Mouse (Mus musculus) cerebellum, adult (tissue): ENCODE measurements around the gene Pard6b.
"Not testable (repeated sequence)": the region's sequence is repeated elsewhere in the genome, so short reads cannot be mapped to it uniquely, and the experiment has no call there.

ENCODE experiments used
- ATAC-seq: cut with Nextera tagmentation; 2 replicates; pipeline ENCODE4 v1.9.2; 2017; ENCODE audit warnings: mild to moderate bottlenecking, moderate library complexity, mixed read lengths; ENCODE audit not compliant: insufficient number of reproducible peaks, low FRiP score, low TSS enrichment

The Pard6b gene

DNA sequence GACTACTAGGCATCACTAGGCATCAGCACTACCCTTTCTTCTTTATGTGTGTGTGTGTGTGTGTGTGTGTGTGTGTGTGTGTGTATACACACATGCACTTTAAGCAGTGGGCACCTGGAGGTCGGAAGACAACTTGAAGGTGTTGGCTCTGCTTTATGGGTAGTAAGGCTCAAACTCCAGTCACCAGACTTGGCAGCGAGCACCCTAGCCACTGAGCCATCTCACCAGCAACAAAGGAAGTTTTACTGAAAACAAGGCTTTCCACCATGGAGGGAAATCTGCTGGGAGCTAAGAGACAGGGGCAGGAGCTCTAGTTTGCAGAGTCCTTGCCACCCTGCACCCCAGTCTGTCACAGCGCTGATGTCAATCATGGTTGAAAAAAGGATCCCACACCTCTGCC, 15.7 kb downstream of the Pard6b start:
- ATAC-seq, result no peak

DNA sequence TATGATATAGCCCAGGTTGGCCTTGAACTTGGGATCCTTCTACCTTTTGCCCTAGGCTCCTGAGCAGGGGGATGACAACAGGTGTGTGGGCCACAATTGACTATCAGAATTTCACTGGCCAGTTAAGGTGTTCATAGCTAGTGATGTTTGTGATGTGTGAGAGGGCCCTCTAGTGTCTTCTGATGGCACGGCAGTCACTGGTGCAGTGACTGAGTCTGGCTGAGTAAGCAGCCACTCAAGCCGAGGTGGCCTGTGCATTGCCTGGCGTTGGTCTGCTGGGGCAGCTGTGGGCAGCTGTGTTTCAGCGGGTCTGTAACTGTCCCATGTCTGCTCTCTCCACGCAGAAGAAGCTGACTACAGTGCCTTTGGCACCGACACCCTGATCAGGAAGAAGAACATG, 17.2 kb downstream of the Pard6b start:
- ATAC-seq, result peak; percentile 21; the same call in 1 of the 2 replicates

DNA sequence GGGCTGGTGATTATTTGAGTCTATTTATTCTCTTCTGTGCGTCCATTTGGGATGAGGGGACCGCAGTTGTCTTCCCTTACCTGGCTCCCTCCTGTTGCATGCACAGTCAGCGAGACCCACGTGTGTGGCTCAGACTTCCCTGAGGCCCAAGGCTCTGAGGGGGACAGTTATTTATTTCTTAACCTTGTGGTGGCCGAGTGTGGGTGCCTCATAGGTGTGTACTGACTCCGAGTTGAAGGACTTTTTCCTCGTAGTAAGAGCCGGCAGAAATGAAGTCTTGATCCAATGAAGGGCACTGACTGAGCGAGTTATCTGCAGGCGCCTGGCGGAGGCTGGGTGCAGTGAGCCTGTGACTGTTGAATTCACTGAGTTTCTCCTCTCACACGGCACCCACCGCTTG, 19.2 kb downstream of the Pard6b start:
- ATAC-seq, result no peak

DNA sequence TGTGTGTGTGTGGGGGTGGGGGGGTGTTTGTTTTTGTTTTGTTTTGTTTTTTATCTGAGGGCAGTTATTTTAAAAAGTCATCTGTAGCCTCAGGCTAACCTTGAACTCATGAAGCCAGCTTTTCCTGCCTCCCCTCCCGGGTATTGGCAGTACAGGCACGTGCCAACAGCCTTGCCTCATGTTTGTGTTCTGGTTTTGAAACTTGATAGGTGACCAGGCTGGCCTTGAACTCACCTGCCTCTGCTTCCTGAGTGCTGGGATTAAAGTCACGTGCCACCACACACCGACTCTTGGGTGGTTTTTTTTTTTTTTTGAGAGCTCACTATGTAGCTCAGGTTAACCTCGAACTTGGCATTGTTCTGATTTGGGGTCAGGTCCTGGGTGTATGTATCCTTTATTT, 21.0 kb downstream of the Pard6b start:
- ATAC-seq, result no peak

DNA sequence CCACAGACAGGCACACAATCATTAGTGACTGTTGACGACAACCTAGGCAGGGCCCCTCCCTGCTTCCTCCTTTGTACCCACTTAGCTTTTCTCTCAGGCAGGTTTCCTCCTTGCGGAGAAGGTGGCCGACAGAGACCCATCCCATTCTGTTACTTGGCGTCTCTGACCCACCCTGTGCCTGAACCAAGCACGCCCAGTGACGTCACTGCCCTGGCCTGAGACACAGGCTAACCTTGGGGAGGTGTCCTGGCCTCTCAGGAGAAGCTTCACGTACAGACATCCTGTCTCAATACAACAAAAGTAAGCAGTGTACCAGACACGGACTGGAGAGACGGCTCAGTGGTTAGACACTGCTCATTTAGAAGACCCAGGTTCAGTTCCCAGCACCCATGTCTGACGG, 22.5 kb downstream of the Pard6b start:
- ATAC-seq, result no peak

DNA sequence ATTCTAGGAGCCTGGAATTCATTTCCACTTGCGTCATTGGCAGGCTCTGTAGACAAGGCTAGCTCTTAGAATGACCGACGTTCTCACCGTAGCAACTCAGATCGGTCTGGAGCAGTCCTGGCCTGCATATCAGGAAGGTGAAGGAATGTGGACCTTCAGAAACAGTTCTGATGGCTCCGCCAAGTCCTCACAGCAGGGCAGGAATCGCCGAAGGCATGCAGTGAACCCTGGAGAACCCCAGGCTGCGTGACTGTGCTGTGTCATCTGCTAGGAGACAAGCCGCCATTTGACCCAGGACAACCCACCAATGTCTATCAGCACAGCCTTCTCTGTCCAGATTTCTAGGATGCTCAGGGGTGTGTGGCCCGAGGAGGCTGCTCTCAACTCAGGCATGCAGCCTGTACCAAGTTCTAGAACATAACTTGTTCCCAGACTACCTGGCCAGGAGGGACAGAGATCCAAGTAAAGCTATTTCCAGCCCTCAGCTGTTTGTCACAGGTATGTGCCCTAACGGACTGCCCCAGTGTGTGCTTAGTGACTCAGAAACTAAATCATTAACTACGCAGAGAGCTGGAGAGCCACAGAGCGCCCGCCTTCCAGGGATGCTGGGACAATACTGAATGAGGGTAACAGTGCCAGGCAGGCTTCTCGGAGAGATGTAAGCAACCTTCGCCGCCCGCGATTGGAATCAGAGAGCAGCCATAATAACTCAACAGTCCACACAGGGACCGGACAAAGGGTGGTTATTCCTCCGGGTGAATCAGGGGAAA, 23.8 kb downstream of the Pard6b start:
- ATAC-seq, result no peak

DNA sequence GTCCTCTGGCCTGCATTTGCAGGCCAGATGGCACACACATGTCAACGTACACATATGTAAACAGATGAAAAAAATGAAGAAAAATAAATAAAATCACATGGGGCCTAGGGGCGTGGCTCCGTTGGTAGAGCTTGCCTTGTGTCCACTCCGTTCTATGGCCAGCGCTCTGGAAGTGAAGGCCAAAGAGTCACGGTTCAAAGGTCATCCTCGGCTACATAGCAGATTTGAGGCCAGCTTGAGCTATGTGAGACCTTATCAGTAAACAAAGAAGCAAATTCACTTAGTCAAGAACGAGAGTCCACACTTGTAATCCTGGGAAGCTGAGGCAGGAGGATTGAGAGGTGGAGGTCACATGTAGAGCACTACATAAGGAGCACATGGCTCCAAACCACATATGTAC, 24.5 kb downstream of the Pard6b start:
- ATAC-seq, result no peak

DNA sequence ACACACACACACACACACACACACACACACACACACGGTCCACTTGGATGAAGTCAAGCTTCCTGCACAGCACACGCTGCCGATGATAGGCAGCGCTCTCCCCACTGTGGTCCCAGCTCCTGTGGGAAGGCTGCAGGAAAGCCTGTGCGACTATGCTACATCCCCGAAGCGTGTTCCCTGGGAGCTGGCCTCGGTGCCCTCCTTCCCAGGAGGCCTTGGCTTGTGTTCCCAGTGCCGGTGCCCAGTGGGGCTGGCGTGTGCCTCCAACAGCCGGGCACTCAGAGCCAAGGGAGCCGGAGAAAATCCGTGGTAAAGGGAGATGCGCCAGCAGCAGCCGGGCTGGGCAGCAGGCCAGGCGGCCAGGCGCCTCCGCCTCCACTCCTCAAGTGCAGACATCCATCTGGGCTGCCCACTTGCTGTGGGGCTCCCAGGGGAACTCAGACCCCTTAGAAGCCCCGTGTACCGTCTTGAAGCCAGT, 25.9 kb downstream of the Pard6b start:
- ATAC-seq, result peak; percentile 85

DNA sequence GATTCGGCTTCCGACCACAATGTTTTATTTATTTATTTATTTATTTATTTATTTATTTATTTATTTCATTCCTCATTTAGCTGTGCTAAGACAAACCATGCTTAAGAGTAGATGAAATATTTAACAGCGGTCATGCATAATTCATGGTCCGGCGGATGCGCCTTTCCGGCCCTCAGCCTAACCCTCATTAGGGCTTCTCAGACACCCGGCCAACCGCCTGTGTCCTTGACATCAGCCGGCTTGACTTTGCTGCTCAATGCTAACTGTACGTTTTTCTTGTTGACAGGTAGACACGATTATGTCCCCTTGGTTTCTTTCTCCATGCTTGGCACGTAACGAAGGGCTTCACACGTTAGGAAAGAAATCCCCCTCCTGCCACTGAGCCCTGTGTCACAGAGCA, 26.6 kb downstream of the Pard6b start:
- no peak for ATAC-seq

DNA sequence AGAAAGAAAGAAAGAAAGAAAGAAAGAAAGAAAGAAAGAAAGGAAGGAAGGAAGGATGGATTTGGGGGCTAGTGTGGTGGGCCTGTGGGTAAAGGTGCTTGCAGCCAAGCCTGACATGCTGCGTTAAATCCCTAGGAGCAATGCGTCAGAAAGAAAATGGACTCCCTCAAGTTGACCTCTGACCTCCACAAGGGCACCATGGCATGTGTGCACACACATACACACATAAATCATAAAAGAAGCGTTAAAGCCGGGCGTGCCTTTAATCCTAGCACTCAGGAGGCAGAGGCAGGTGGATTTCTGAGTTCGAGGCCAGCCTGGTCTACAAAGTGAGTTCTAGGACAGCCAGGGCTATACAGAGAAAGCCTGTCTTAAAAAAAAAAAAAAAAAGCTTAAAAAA, 27.1 kb downstream of the Pard6b start:
- not testable (repeated sequence) for ATAC-seq

DNA sequence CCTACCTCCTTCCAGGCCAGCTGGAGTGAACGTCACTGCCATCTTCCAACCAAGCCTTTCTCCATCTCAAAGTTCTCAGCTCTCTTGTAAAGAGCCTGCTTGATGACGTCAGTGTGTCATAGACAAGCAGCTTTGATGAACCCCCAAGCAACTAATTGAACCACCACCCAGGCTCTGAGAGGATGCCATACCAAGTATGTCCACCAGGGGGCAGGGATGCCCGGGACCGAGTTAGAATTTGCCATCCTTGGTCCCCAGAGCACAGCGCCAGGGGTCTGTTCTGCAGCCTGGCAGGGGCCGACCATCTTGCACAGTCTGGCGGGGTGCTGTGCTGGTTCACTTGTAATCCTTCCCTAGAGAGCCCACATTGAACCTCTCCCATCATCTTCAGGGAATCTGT, 31.1 kb downstream of the Pard6b start:
- peak; percentile 51; the same call in 1 of the 2 replicates for ATAC-seq

DNA sequence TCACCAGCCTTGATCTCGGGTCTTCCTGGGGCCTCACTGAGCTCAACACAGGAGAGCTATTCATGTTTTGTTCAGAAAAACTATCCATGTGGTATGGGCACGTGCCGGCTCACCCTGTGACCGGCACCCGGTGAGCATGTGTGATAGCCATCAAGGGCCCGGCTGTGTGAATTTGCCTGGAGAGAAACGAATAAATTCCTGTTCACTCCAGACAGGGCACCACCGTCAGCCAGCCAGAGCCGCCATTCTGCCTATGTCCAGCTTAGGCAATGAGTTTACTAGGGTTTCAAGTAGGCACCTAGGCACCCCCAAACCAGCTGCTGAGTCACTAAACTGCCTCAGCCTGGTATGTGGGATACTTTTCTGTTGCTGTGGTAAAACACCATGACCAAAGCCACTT, 32.5 kb downstream of the Pard6b start:
- no peak for ATAC-seq

DNA sequence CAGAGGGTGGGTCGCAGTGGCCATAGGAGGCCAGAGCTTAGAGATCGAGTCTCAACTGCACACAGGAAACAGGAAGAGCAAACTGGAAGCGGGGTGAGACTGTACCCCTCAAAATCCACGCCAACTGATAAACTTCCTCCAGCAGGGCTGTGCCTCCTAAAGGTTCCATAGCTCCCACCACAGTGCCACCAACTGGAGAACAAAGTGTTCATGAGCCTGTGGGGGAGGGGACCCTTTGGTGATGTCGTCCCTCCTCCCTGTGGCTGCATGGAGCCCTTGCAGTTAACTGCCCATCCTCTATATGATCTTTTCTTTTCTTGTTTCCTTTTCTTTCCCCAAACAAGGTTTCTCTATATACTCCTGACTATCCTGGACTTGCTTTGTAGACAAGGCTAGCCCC, 32.9 kb downstream of the Pard6b start:
- ATAC-seq, result no peak

DNA sequence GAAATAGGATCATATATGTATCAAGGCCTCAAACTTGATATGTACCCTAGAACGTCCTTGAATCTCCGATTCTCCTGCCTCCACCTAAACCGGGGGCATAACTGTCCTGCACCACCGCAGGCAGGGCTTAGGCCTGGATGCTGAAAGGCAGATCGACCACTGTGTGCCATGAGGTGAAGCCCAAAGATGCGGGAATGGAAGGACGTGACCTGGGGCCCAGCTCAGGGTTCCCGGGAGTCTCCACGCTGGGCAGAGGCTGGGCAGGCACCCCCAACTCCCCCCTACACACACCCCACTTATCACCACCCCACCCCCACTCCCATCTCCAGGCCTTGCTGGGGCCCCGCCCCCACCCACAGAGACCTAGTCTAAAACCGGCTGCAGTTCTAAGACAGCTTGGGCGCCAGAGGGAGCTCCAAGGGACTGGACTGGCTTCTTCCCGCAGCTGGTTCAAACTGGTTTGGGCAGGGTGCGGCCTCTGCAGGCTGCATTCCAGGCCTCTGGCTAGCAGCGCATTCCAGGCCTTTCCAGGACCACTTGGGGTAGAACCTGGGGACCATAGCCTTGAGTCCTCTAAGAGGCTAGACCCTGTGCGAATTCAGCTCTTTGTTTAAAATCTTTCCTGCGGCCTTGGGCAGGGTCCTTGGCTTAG, 34.0 kb downstream of the Pard6b start:
- no peak for ATAC-seq

DNA sequence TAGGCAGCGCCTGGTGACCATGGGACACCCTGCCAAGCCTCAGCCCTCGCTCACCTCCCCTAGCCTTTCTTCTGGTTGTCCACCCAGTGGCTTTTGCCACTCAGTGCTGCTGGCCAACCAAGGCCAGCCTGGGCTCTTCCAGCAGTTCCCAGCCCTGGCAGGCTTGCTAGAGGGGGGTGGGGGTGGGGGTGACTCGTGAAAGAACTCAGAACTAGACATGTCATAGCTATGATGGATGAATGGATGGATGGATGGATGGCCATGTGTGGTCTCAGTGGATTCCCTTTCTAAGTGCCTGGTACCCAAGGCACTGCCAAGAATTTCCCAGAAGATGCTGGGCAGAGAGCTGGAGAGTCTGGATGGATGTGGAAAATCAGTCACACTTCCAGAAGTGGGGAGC, 35.0 kb downstream of the Pard6b start:
- no peak for ATAC-seq

DNA sequence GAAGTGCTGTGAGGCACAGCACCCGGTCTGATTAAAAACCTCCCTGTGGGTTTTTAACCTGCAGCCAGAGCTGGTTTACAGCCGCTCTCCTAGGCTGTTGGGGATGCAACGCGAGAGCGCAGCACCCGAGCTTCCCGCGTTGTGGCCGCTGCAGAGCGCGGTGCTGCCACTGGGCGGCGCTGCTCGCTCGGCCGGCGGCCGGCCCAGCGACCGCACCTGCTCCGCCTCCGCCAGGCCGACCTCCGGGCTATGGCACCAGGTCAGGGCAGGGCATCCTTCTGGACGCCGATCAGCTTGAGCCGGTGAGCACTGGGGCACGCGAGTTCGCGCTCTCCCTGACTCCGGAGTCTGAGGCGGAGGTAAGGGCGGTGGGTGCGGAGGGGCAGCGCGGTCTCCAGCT, 36.3 kb downstream of the Pard6b start:
- 0 out of 2 replicates have a peak, but pooled peaks have one; percentile 33 for ATAC-seq

DNA sequence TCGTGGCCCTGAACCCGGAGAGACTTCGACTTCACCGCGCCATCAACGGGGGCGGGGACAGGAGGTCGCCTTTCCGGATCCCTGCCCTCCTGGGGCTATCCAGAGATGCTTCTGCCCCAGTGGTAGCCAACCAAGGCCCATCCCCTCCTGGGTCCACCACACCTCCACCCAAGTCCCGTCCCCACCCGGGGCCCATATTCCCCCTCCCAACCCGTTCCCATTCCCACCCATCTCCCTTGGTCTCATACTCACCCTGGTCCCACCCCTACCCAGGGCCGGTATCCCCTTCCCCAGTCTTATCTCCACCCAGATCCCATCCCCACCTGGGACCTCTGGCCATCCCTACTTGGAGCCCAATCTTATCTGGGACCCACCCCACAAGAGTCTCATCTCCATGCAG, 36.7 kb downstream of the Pard6b start:
- ATAC-seq, result peak; percentile 22; the same call in 1 of the 2 replicates

DNA sequence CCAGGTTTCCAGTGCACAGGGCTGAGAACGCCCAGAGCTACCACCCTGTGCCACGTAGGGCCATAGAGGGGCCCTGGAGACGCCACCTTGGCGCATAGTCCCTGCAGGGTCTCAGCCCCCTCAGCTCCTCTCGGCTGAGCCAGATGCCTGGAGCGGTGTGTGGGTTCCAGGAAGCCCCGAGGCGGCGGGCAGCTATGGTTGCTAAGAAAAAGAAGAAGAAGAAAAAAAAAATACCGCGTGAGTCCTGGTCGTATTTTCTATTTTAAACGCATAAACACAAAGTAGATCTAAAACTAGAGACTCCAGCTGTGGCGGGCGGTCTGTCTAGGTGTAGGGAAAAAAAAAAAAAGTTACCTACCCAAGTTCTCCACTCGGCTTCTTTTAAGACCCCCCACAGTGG, 37.2 kb downstream of the Pard6b start:
- ATAC-seq, result no peak

DNA sequence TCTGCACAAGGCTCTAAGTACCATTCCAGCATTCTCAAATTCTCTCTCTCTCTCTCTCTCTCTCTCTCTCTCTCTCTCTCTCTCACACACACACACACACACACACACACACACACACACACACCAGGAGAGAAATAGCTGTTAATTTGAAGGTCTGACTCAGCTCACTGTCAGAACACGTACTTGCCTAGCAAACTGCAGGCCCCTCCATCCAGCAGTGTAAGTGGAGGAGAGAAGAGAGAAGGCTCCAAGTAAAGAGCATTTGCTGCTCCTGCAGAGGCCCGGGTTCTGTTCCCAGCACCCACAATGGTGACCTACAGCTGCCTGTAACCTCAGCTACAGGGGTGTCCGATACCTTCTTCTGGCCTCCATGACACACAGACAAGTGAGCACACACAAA, 37.7 kb downstream of the Pard6b start:
- no peak for ATAC-seq

DNA sequence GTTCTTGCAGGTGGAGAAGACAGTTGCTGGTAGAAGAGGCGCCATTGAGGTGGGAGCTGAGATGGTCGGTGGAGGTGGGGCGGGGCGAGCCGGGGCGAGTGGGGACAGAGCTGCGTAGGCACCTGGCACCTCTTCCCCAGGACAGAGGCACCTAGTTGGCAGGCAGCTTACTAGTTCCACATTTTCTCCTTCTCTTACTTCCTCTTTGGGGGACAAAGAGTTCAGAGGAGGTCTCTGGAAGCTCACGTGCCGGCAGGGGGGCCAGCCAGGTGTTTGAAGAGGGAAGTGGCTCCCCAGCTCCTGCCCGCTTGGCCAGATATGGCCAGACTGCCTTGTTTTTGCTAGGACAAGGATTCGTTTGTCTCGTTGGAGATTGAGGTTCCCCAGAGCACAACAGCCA, 38.3 kb downstream of the Pard6b start:
- ATAC-seq, result no peak

DNA sequence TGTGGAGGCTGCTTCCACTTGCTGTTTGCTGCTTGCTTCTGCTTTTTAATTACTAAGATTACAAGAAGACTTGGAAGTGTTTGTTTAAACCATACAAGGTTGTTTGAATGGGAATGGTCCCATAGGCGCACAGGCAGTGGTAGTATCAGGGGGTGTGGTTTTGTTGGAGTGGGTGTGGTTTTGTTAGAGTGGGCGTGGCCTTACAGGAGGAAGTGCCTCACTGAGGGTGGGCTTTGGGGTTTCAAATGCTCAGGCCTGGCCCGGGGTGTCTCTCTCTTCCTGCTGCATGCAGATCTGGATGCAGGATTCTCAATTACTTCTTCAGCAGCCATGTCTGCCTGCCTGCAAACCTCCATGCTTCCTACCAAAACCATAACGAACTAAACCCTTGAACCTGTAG, 40.1 kb downstream of the Pard6b start:
- no peak for ATAC-seq

DNA sequence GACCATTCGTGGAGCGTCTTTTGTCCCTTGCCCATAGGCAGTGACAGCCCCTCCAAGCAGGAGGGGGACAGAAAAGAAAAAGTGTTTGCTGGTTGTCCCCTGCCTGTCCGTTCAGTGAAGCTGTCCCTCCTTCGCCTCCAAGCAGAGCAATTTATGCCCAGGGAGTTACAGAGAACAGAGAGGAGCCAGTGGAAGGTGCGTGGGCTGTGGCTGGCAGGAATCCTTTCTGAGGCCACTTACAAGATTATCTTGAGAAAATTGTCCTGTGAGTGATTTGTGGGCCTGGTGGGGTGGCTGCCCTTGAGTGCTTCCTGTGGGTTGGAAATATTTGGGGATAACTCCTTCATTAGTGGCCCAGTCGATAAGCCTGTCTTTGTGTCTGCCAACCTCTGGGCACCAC, 42.8 kb downstream of the Pard6b start:
- ATAC-seq, result no peak
